9 mouse cellular contexts compared by ENCODE assay signal in genomic region chr1:30259547-30259946, GRCm38 (mm10).
DNase-seq lines count a peak whose midpoint lies in the region; ATAC-seq and TF ChIP-seq lines count a peak whose summit lies in the region.
"Had no signal": no experiment of that assay in that cellular context is flagged by ENCODE, and none has a peak within 500 bp of the region (broad histone marks: within the 10 kb centered on the region; RNA-seq: fewer than 3 reads in every experiment).

No protein-coding gene starts in this region.

- H3K36me3 ChIP-seq in heart, embryonic 11.5 days (ENCODE audit: control insufficient read depth, insufficient read depth, low read length) = no peaks in the 10 kb centered on the region
- no peaks in the 10 kb centered on the region for H3K36me3 ChIP-seq in lung, embryonic 14.5 days (ENCODE audit: insufficient read depth)
- H3K36me3 ChIP-seq: heart, embryonic 12.5 days; liver, embryonic 15.5 days had no signal

- no peak overlapping the region for H3K4me2 ChIP-seq in heart, embryonic 11.5 days
- no peak overlapping the region for H3K4me2 ChIP-seq in lung, embryonic 14.5 days
- H3K4me2 ChIP-seq: heart, embryonic 12.5 days; liver, embryonic 15.5 days had no signal

- ATAC-seq in heart, embryonic 11.5 days (replicated peaks; ENCODE audit: insufficient number of reproducible peaks, low FRiP score, low TSS enrichment) = no peak
- no peak for ATAC-seq in lung, embryonic 14.5 days (ENCODE audit: insufficient read depth)
- ATAC-seq in erythroid progenitor cell, adult 5-6 weeks (replicated peaks; ENCODE audit: low FRiP score, poor library complexity, severe bottlenecking) = no peak

- no peaks in the 10 kb centered on the region for H3K4me1 ChIP-seq in heart, embryonic 11.5 days (ENCODE audit: control insufficient read depth, insufficient read depth, low read length)
- H3K4me1 ChIP-seq in lung, embryonic 14.5 days (ENCODE audit: insufficient read depth) = no peaks in the 10 kb centered on the region
- H3K4me1 ChIP-seq: heart, embryonic 12.5 days; liver, embryonic 15.5 days had no signal

- H3K27me3 ChIP-seq in heart, embryonic 11.5 days (ENCODE audit: control insufficient read depth, insufficient read depth, low read length) = no peaks in the 10 kb centered on the region
- no peaks in the 10 kb centered on the region for H3K27me3 ChIP-seq in lung, embryonic 14.5 days (ENCODE audit: insufficient read depth, low read length)
- H3K27me3 ChIP-seq: heart, embryonic 12.5 days; liver, embryonic 15.5 days had no signal

- H3K27ac ChIP-seq in heart, embryonic 11.5 days (ENCODE audit: low read depth, low read length) = no peak overlapping the region
- H3K27ac ChIP-seq in lung, embryonic 14.5 days (ENCODE audit: low read depth) = no peak overlapping the region
- H3K27ac ChIP-seq: liver, embryonic 15.5 days had no signal

- 61% methylated on average over 3 of the region's 3 CpGs for WGBS in heart, embryonic 11.5 days (ENCODE audit: insufficient replicate concordance)
- 67% methylated on average over 3 of the region's 3 CpGs for WGBS in lung, embryonic 14.5 days

- no peak overlapping the region for H3K9ac ChIP-seq in heart, embryonic 11.5 days (ENCODE audit: low read depth, low read length)
- H3K9ac ChIP-seq in lung, embryonic 14.5 days = no peak overlapping the region
- H3K9ac ChIP-seq: heart, embryonic 12.5 days; liver, embryonic 15.5 days had no signal

- H3K9me3 ChIP-seq in heart, embryonic 11.5 days (replicated peaks; ENCODE audit: control insufficient read depth, low read length) = no peaks in the 10 kb centered on the region
- no peaks in the 10 kb centered on the region for H3K9me3 ChIP-seq in lung, embryonic 14.5 days (ENCODE audit: low read depth, low read length)
- H3K9me3 ChIP-seq: heart, embryonic 12.5 days; liver, embryonic 15.5 days had no signal

- DNase-seq in heart, postnatal 4 days = peak; percentile 6
- peak; percentile 33 for DNase-seq in lung, embryonic 14.5 days
- no peak for DNase-seq in lung, postnatal 4 days
- DNase-seq in R1 (ENCODE audit: low read depth, low spot score) = peak; percentile 33
- DNase-seq in kidney, postnatal 36 days = peak; percentile 2 to 24

- no peak overlapping the region for H3K4me3 ChIP-seq in heart, embryonic 11.5 days (ENCODE audit: low read depth, low read length)
- H3K4me3 ChIP-seq in lung, embryonic 14.5 days (ENCODE audit: low read depth, low read length) = no peak overlapping the region
- H3K4me3 ChIP-seq: heart, embryonic 12.5 days; liver, embryonic 15.5 days had no signal

- peak; percentile 35; the same call in 1 of the 2 replicates for TF ChIP-seq CTCF in lung, embryonic 14.5 days (IDR thresholded peaks at IDR 0.05; ENCODE audit: low read depth)

Comparison
In these comparisons a context has a peak if more than half of its experiments do, and no peak if none do; other contexts are left out.
1. DNase-seq: peak in heart, postnatal 4 days (single experiment), lung, embryonic 14.5 days (single experiment), R1 (single experiment) and kidney, postnatal 36 days (2 of 2); none in lung, postnatal 4 days (0 of 2).